Mouse (Mus musculus) brain, adult 2 months (tissue): ENCODE measurements around the gene Abcg5.

Experiments
- DNase-seq: peaks from one replicate; pipeline ENCODE4 v3.0.0; 2011; ENCODE audit warnings: low read depth, low spot score

Gene Abcg5

GRCm38 (mm10) chr17:84611971-84612370 lies 70.8 kb downstream of the Abcg5 start:
- DNase-seq = no peak

DNA sequence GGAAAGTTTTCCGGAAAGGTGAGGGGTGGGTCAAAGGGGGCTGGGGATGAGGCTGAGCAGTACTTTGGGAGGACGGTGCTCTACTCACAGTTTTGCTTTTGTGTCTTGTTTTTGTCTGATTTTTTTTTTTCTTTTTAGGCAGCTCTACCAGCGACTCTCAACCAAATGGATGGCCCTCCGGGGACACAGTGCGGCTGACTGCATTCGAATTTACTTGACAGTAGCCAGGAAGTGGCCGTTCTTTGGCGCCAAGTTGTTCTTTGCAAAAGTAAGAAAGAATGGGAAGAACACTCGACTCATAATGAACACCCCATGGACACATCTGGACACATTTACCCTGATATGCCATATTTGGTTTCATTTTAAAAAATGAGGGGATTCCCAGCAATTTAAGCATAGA lies 71.3 kb downstream of the Abcg5 start:
- no peak for DNase-seq

DNA sequence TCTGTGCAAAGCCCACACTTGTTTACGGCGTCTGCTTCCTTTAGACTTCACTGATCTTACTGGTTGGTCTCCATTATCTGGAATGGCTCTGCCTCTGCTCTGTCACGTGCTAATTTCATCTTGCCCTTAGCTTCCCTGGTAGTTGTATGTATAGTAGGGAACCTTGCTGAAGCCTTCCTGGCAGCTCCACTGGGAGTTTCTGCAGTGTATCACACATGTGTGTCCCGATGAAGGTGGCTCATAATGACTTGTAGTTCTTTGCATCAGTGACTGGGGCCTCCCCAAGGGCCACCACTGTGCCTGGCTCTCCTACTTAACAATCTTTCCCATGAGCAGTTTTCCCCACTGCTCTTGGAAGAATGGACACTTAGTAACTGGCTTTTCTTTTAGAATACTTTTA lies 74.2 kb downstream of the Abcg5 start:
- no peak for DNase-seq
